ENCODE assay signal across 8 mouse cellular contexts in genomic region chr3:116904158-116904557, GRCm38 (mm10). TPM values are rescaled to one million over a fixed set of nuclear protein-coding genes. Genes with fewer than 3 reads are reported as not detected.
DNase-seq lines count a peak whose midpoint lies in the region; ATAC-seq and TF ChIP-seq lines count a peak whose summit lies in the region.

No protein-coding gene starts in this region.

- no peak for ATAC-seq in liver, embryonic 11.5 days (replicated peaks; ENCODE audit: low FRiP score)
- ATAC-seq in forebrain, postnatal 0 days, result peak; percentile 83
- peak; percentile 86 for ATAC-seq in hindbrain, embryonic 16.5 days
- ATAC-seq in midbrain, embryonic 16.5 days, result peak; percentile 60; the same call in 1 of the 2 replicates

- no peak overlapping the region for H3K4me3 ChIP-seq in liver, embryonic 11.5 days (ENCODE audit: low read depth, low read length)
- no peak overlapping the region for H3K4me3 ChIP-seq in forebrain, postnatal 0 days (ENCODE audit: low read depth, low read length)
- H3K4me3 ChIP-seq in hindbrain, embryonic 16.5 days (ENCODE audit: low read length), result no peak overlapping the region
- no peak overlapping the region for H3K4me3 ChIP-seq in midbrain, embryonic 16.5 days (ENCODE audit: low read depth, low read length)

- no peaks in the 10 kb centered on the region for H3K4me1 ChIP-seq in liver, embryonic 11.5 days (replicated peaks; ENCODE audit: control insufficient read depth, insufficient read depth, low read length)
- no peaks in the 10 kb centered on the region for H3K4me1 ChIP-seq in forebrain, postnatal 0 days (ENCODE audit: insufficient read depth)
- no peaks in the 10 kb centered on the region for H3K4me1 ChIP-seq in hindbrain, embryonic 16.5 days (ENCODE audit: control insufficient read depth, insufficient read depth, low read depth, low read length)
- no peaks in the 10 kb centered on the region for H3K4me1 ChIP-seq in midbrain, embryonic 16.5 days (ENCODE audit: control insufficient read depth, insufficient read depth, low read length)

- no peaks in the 10 kb centered on the region for H3K9me3 ChIP-seq in liver, embryonic 11.5 days (ENCODE audit: control insufficient read depth, low read length)
- H3K9me3 ChIP-seq in forebrain, postnatal 0 days (ENCODE audit: low read length), result no peaks in the 10 kb centered on the region
- H3K9me3 ChIP-seq in hindbrain, embryonic 16.5 days (ENCODE audit: control insufficient read depth, low read length), result no peaks in the 10 kb centered on the region
- H3K9me3 ChIP-seq in midbrain, embryonic 16.5 days (replicated peaks; ENCODE audit: control insufficient read depth, low read length, poor library complexity, severe bottlenecking), result no peaks in the 10 kb centered on the region

- no peak overlapping the region for H3K27ac ChIP-seq in liver, embryonic 11.5 days (ENCODE audit: low read depth, low read length)
- no peak overlapping the region for H3K27ac ChIP-seq in forebrain, postnatal 0 days (ENCODE audit: low read depth, low read length)
- H3K27ac ChIP-seq in hindbrain, embryonic 16.5 days (ENCODE audit: low read depth, low read length), result no peak overlapping the region
- H3K27ac ChIP-seq in midbrain, embryonic 16.5 days (ENCODE audit: low read length), result no peak overlapping the region

- peaks cover 14% of the 10 kb centered on the region; the same call in 1 of the 2 replicates for H3K36me3 ChIP-seq in liver, embryonic 11.5 days (ENCODE audit: control insufficient read depth, insufficient read depth, low read length)
- H3K36me3 ChIP-seq in forebrain, postnatal 0 days (ENCODE audit: insufficient read depth), result no peaks in the 10 kb centered on the region
- H3K36me3 ChIP-seq in hindbrain, embryonic 16.5 days (ENCODE audit: control insufficient read depth, insufficient read depth, low read length), result no peaks in the 10 kb centered on the region
- no peaks in the 10 kb centered on the region for H3K36me3 ChIP-seq in midbrain, embryonic 16.5 days (ENCODE audit: control insufficient read depth, insufficient read depth, low read length)

- intact Hi-C loops in left cerebral cortex, postnatal 10 days (cut with DNase I), result loop anchor here (2.0 to 10.0 kb wide), 2 partner anchors 211 to 535 kb away; no protein-coding TSS in a partner anchor

- DNase-seq in liver, result peak; percentile 46
- DNase-seq in liver, embryonic 11.5 days (ENCODE audit: low spot score), result no peak
- peak; percentile 23 to 37 for DNase-seq in cerebellum, adult 18-20 months
- peak; percentile 91 for DNase-seq in forebrain, postnatal 0 days
- peak; percentile 78 to 86 for DNase-seq in left cerebral cortex, postnatal 10 days (ENCODE audit: extremely low spot score in 1 of 2, low spot score in 2 of 2)
- peak; percentile 22 for DNase-seq in testis, postnatal 14 days (ENCODE audit: low spot score)

- 36% methylated on average over 6 of the region's 6 CpGs for WGBS in liver, embryonic 11.5 days
- WGBS in forebrain, postnatal 0 days, result 21% methylated on average over 6 of the region's 6 CpGs
- 20% methylated on average over 6 of the region's 6 CpGs for WGBS in hindbrain, embryonic 16.5 days
- 24% methylated on average over 6 of the region's 6 CpGs for WGBS in midbrain, embryonic 16.5 days

- no peaks in the 10 kb centered on the region for H3K27me3 ChIP-seq in liver, embryonic 11.5 days (replicated peaks; ENCODE audit: control insufficient read depth, insufficient read depth, low read length)
- no peaks in the 10 kb centered on the region for H3K27me3 ChIP-seq in forebrain, postnatal 0 days (ENCODE audit: insufficient read depth, low read length)
- H3K27me3 ChIP-seq in hindbrain, embryonic 16.5 days (replicated peaks; ENCODE audit: control insufficient read depth, insufficient read depth, low read length), result no peaks in the 10 kb centered on the region
- H3K27me3 ChIP-seq in midbrain, embryonic 16.5 days (ENCODE audit: control insufficient read depth, insufficient read depth, low read depth, low read length), result no peaks in the 10 kb centered on the region

- TF ChIP-seq CTCF in forebrain, postnatal 0 days (IDR thresholded peaks at IDR 0.05; ENCODE audit: low read depth), result peak; percentile 91

- no peak overlapping the region for H3K4me2 ChIP-seq in liver, embryonic 11.5 days
- no peak overlapping the region for H3K4me2 ChIP-seq in forebrain, postnatal 0 days (ENCODE audit: low read depth)
- H3K4me2 ChIP-seq in hindbrain, embryonic 16.5 days (ENCODE audit: low read length), result no peak overlapping the region
- H3K4me2 ChIP-seq in midbrain, embryonic 16.5 days (ENCODE audit: low read length), result no peak overlapping the region

- H3K9ac ChIP-seq in liver, embryonic 11.5 days (ENCODE audit: low read depth, low read length), result no peak overlapping the region
- H3K9ac ChIP-seq in forebrain, postnatal 0 days, result peak overlapping the region; percentile 14; the same call in 1 of the 2 replicates
- H3K9ac ChIP-seq in hindbrain, embryonic 16.5 days (ENCODE audit: low read depth, low read length), result no peak overlapping the region
- no peak overlapping the region for H3K9ac ChIP-seq in midbrain, embryonic 16.5 days (ENCODE audit: low read depth, low read length)

RNA-seq across cellular contexts. Expression of gene Frrs1, which starts 44.9 kb away (rescaled TPM):
- 66.7 and 73.0 TPM in 2 replicates for polyA plus RNA-seq in liver, embryonic 11.5 days (2014; fragmentation: Nextera tagmentation; extraction: Ambion mirVana)
- total RNA-seq in forebrain, postnatal 0 days (2014; rRNA removed), result 2.7 and 3.8 TPM in 2 replicates
- 2.0 and 5.9 TPM in 2 replicates for polyA plus RNA-seq in forebrain, postnatal 0 days (2015; fragmentation: Nextera tagmentation; extraction: Ambion mirVana)
- polyA plus RNA-seq in hindbrain, embryonic 16.5 days (2015; fragmentation: Nextera tagmentation; extraction: Ambion mirVana), result 7.1 and 7.2 TPM in 2 replicates
- 1 to 10 TPM; 1.8 to 3.1 TPM for total RNA-seq in left cerebral cortex, postnatal 10 days (2021)
- 6.9 and 7.6 TPM in 2 replicates for polyA plus RNA-seq in midbrain, embryonic 16.5 days (2015; fragmentation: Nextera tagmentation; extraction: Ambion mirVana)
